Mouse (Mus musculus): ENCODE measurements at regions not wholly inside any gene's neighbourhood (a gene's known extent, or its start where the extent isn't known, plus 50 kb on each side); places are given as distances from the start of the nearest gene placed in this dataset.

- WGBS: 80% methylated on average over 6 of the region's 6 CpGs
- TF ChIP-seq CTCF (IDR thresholded peaks at IDR 0.05; ENCODE audit: insufficient read depth, low read depth, low read length) (no peak), POLR2A (IDR thresholded peaks at IDR 0.05; ENCODE audit: insufficient read depth, low read depth, low read length) (no peak)
- Histone ChIP-seq H3K27ac (ENCODE audit: insufficient read depth, low read depth, low read length) (no peak overlapping the region), H3K4me1 (ENCODE audit: control insufficient read depth, insufficient read depth, low read length) (no peaks in the 10 kb centered on the region), H3K4me3 (ENCODE audit: insufficient read depth, low read depth, low read length) (no peak overlapping the region)
Measured at GRCm38 (mm10) chr11:37478970-37479482, 243.3 kb upstream of the Tenm2 start.

GRCm38 (mm10) chr11:37474068-37474467 lies 238.3 kb upstream of the Tenm2 start:
- TF ChIP-seq POLR2A (IDR thresholded peaks at IDR 0.05; ENCODE audit: insufficient read depth, low read depth, low read length) (no peak), CTCF (IDR thresholded peaks at IDR 0.05; ENCODE audit: insufficient read depth, low read depth, low read length) (no peak)
- no peak overlapping the region for H3K4me3 ChIP-seq (ENCODE audit: insufficient read depth, low read depth, low read length)
- no peak overlapping the region for H3K27ac ChIP-seq (ENCODE audit: insufficient read depth, low read depth, low read length)
- H3K4me1 ChIP-seq (ENCODE audit: control insufficient read depth, insufficient read depth, low read length): no peaks in the 10 kb centered on the region
- 26% methylated on average over 6 of the region's 6 CpGs for WGBS

GRCm38 (mm10) chr11:37463658-37464420 lies 228.1 kb upstream of the Tenm2 start:
- H3K4me3 ChIP-seq (ENCODE audit: insufficient read depth, low read depth, low read length): no peak overlapping the region

GRCm38 (mm10) chr11:37462375-37462774 lies 226.6 kb upstream of the Tenm2 start:
- H3K27ac ChIP-seq (ENCODE audit: insufficient read depth, low read depth, low read length): no peak overlapping the region
- H3K4me3 ChIP-seq (ENCODE audit: insufficient read depth, low read depth, low read length): no peak overlapping the region
- no peaks in the 10 kb centered on the region for H3K4me1 ChIP-seq (ENCODE audit: control insufficient read depth, insufficient read depth, low read length)
- TF ChIP-seq POLR2A (IDR thresholded peaks at IDR 0.05; ENCODE audit: insufficient read depth, low read depth, low read length) (no peak), CTCF (IDR thresholded peaks at IDR 0.05; ENCODE audit: insufficient read depth, low read depth, low read length) (no peak)
- 84% methylated on average over 4 of the region's 4 CpGs for WGBS

More at GRCm38 (mm10) chr11:37463658-37464420, 228.1 kb upstream of the Tenm2 start:
- WGBS: 86% methylated on average over 9 of the region's 9 CpGs
- H3K4me1 ChIP-seq (ENCODE audit: control insufficient read depth, insufficient read depth, low read length): no peaks in the 10 kb centered on the region
- H3K27ac ChIP-seq (ENCODE audit: insufficient read depth, low read depth, low read length): no peak overlapping the region
- no peak for TF ChIP-seq POLR2A (IDR thresholded peaks at IDR 0.05; ENCODE audit: insufficient read depth, low read depth, low read length)
- TF ChIP-seq CTCF (IDR thresholded peaks at IDR 0.05; ENCODE audit: insufficient read depth, low read depth, low read length): no peak

- Histone ChIP-seq H3K4me1 (ENCODE audit: control insufficient read depth, insufficient read depth, low read length) (no peaks in the 10 kb centered on the region), H3K27ac (ENCODE audit: insufficient read depth, low read depth, low read length) (no peak overlapping the region), H3K4me3 (ENCODE audit: insufficient read depth, low read depth, low read length) (no peak overlapping the region)
- no peak for TF ChIP-seq CTCF (IDR thresholded peaks at IDR 0.05; ENCODE audit: insufficient read depth, low read depth, low read length)
Measured at GRCm38 (mm10) chr11:37447361-37447760, 211.6 kb upstream of the Tenm2 start.

GRCm38 (mm10) chr11:37446626-37447025 lies 210.9 kb upstream of the Tenm2 start:
- TF ChIP-seq POLR2A (IDR thresholded peaks at IDR 0.05; ENCODE audit: insufficient read depth, low read depth, low read length): no peak
- no peak for TF ChIP-seq CTCF (IDR thresholded peaks at IDR 0.05; ENCODE audit: insufficient read depth, low read depth, low read length)
- no peak overlapping the region for H3K4me3 ChIP-seq (ENCODE audit: insufficient read depth, low read depth, low read length)
- 89% methylated on average over 1 of the region's 1 CpGs for WGBS
- H3K27ac ChIP-seq (ENCODE audit: insufficient read depth, low read depth, low read length): no peak overlapping the region
- no peaks in the 10 kb centered on the region for H3K4me1 ChIP-seq (ENCODE audit: control insufficient read depth, insufficient read depth, low read length)

GRCm38 (mm10) chr11:37442781-37443180 lies 207.0 kb upstream of the Tenm2 start:
- 27% methylated on average over 2 of the region's 2 CpGs for WGBS
- Histone ChIP-seq H3K27ac (ENCODE audit: insufficient read depth, low read depth, low read length) (no peak overlapping the region), H3K4me1 (ENCODE audit: control insufficient read depth, insufficient read depth, low read length) (no peaks in the 10 kb centered on the region), H3K4me3 (ENCODE audit: insufficient read depth, low read depth, low read length) (no peak overlapping the region)
- TF ChIP-seq POLR2A (IDR thresholded peaks at IDR 0.05; ENCODE audit: insufficient read depth, low read depth, low read length): no peak
- no peak for TF ChIP-seq CTCF (IDR thresholded peaks at IDR 0.05; ENCODE audit: insufficient read depth, low read depth, low read length)

GRCm38 (mm10) chr11:37434600-37434999 lies 198.8 kb upstream of the Tenm2 start:
- no peaks in the 10 kb centered on the region for H3K4me1 ChIP-seq (ENCODE audit: control insufficient read depth, insufficient read depth, low read length)
- 66% methylated on average over 2 of the region's 2 CpGs for WGBS
- H3K27ac ChIP-seq (ENCODE audit: insufficient read depth, low read depth, low read length): no peak overlapping the region
- no peak for TF ChIP-seq CTCF (IDR thresholded peaks at IDR 0.05; ENCODE audit: insufficient read depth, low read depth, low read length)
- TF ChIP-seq POLR2A (IDR thresholded peaks at IDR 0.05; ENCODE audit: insufficient read depth, low read depth, low read length): no peak
- H3K4me3 ChIP-seq (ENCODE audit: insufficient read depth, low read depth, low read length): no peak overlapping the region

- no peak for TF ChIP-seq CTCF (IDR thresholded peaks at IDR 0.05; ENCODE audit: insufficient read depth, low read depth, low read length)
- no peak for TF ChIP-seq POLR2A (IDR thresholded peaks at IDR 0.05; ENCODE audit: insufficient read depth, low read depth, low read length)
- Histone ChIP-seq H3K4me3 (ENCODE audit: insufficient read depth, low read depth, low read length) (no peak overlapping the region), H3K27ac (ENCODE audit: insufficient read depth, low read depth, low read length) (no peak overlapping the region), H3K4me1 (ENCODE audit: control insufficient read depth, insufficient read depth, low read length) (no peaks in the 10 kb centered on the region)
- 43% methylated on average over 5 of the region's 5 CpGs for WGBS
Measured at GRCm38 (mm10) chr11:37424312-37425169, 188.8 kb upstream of the Tenm2 start.

All from olfactory bulb, adult 2 months (tissue).